Mouse (Mus musculus) forebrain, embryonic 14.5 days (tissue): ENCODE results near the gene Sec22b. TPM values are rescaled to one million over a fixed set of nuclear protein-coding genes. Genes with fewer than 3 reads are reported as not detected.

Experiments
- ATAC-seq: fragments of 200-750 bp; cut with Nextera tagmentation; 2 replicates; pipeline ENCODE4 v1.8.0; 2017; ENCODE audit warnings: mild to moderate bottlenecking, moderate library complexity
- DNase-seq: peaks from one replicate; pipeline ENCODE4 v3.0.0-alpha.2; 2015; ENCODE audit warnings: low spot score
- H3K27ac ChIP-seq: fragments of 300-500 bp; sonication (generic); 2 replicates; pipeline ENCODE4 v1.5.1; 2014; ENCODE audit warnings: low read depth, mild to moderate bottlenecking, control low read depth, low read length, moderate library complexity
- H3K27me3 ChIP-seq: fragments of 300-500 bp; sonication (generic); replicated peaks from 2 replicates; pipeline ENCODE4 v1.6.1; 2014; ENCODE audit warnings: low read length, control low read depth, mixed read lengths; ENCODE audit not compliant: control insufficient read depth, insufficient read depth
- H3K36me3 ChIP-seq: fragments of 300-500 bp; sonication (generic); 2 replicates; pipeline ENCODE4 v1.6.1; 2014; ENCODE audit warnings: low read length, control low read depth; ENCODE audit not compliant: control insufficient read depth, insufficient read depth
- H3K4me1 ChIP-seq: fragments of 300-500 bp; sonication (generic); 2 replicates; pipeline ENCODE4 v1.6.1; 2014; ENCODE audit warnings: antibody characterized with exemption, low read length, control low read depth; ENCODE audit not compliant: control insufficient read depth, insufficient read depth
- H3K4me2 ChIP-seq: fragments of 300-500 bp; sonication (generic); 2 replicates; pipeline ENCODE4 v1.6.1; 2014; ENCODE audit warnings: mild to moderate bottlenecking, control low read depth, low read length
- H3K4me3 ChIP-seq: fragments of 300-500 bp; sonication (generic); 2 replicates; pipeline ENCODE4 v1.5.1; 2014; ENCODE audit warnings: low read depth, low read length, control low read depth
- H3K9ac ChIP-seq: fragments of 300-500 bp; sonication (generic); 2 replicates; pipeline ENCODE4 v1.6.1; 2014; ENCODE audit warnings: mild to moderate bottlenecking, low read length, control low read depth, moderate library complexity
- H3K9me3 ChIP-seq: fragments of 300-500 bp; sonication (generic); replicated peaks from 2 replicates; pipeline ENCODE4 v1.6.1; 2016; ENCODE audit warnings: low read length, control low read depth, mixed read lengths; ENCODE audit not compliant: control insufficient read depth
- WGBS: fragments of 180-500 bp; shearing (Covaris S2); extraction: QIAGEN DNeasy Blood & Tissue Kit; methylation state at CpG from one replicate; pipeline ENCODE4 v1.1.7; 2014; 5-methylcytosine and 5-hydroxymethylcytosine counted together
- polyA plus RNA-seq: library from polyadenylated mRNA; unstranded; fragments of >200 nt; fragmentation: Nextera tagmentation; extraction: Ambion mirVana; gene quantifications from 2 replicates; pipeline ENCODE4 v1.2.1, GENCODE M21; 2014

Gene Sec22b
- polyA plus RNA-seq, 1 experiment from 2014 or later: 130 TPM

DNA sequence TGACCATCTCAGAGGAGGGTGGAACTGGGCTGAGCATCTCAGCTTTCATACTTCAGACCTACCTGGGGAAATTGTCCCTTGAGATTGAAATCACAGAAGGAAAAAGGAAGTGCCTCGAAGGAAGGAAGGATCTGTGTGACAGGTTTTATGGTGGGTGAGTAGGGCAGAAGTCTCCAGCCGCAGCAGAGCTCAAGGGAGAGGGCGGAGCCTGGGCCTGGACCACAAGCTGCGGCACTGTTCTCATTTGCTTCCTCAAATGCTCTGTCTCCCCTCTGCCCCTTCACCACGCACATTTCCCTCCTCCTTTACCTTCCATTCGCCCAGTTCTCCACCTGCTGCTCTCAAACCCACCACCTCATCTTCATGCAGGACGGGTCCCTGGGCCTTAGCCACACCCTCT, 70.1 kb downstream of the Sec22b start:
- Histone ChIP-seq H3K4me1 (no peaks in the 10 kb centered on the region), H3K27me3 (no peaks in the 10 kb centered on the region), H3K9me3 (no peaks in the 10 kb centered on the region), H3K4me2 (no peak overlapping the region), H3K36me3 (no peaks in the 10 kb centered on the region), H3K4me3 (no peak overlapping the region), H3K9ac (no peak overlapping the region), H3K27ac (no peak overlapping the region)
- no peak for ATAC-seq
- WGBS: 32% methylated on average over 7 of the region's 7 CpGs
- DNase-seq: no peak

DNA sequence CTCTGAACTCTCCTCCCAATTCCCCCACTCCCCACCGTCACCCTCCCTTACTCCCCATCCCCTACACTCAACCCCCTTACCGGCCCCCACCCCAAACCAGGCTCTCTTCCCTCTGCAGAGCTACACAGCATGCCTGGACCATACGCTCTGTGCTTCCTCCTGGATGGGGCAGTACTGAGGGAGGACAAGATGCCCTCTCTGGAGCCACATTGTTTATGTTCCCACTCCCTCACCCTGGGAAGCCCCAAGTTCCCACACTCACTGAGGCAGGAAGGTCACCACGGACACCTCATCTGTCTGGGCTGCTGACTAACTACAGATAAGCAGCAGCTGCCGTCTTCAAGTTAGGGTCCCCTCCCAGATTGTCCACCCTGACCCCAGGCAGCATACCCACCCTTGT, 71.2 kb downstream of the Sec22b start:
- no peak for ATAC-seq
- no peaks in the 10 kb centered on the region for H3K4me1 ChIP-seq
- H3K4me3 ChIP-seq: no peak overlapping the region
- H3K36me3 ChIP-seq: no peaks in the 10 kb centered on the region
- no peaks in the 10 kb centered on the region for H3K27me3 ChIP-seq
- no peak for DNase-seq
- 76% methylated on average over 5 of the region's 5 CpGs for WGBS
- no peak overlapping the region for H3K4me2 ChIP-seq
- no peak overlapping the region for H3K9ac ChIP-seq
- no peaks in the 10 kb centered on the region for H3K9me3 ChIP-seq
- H3K27ac ChIP-seq: no peak overlapping the region

DNA sequence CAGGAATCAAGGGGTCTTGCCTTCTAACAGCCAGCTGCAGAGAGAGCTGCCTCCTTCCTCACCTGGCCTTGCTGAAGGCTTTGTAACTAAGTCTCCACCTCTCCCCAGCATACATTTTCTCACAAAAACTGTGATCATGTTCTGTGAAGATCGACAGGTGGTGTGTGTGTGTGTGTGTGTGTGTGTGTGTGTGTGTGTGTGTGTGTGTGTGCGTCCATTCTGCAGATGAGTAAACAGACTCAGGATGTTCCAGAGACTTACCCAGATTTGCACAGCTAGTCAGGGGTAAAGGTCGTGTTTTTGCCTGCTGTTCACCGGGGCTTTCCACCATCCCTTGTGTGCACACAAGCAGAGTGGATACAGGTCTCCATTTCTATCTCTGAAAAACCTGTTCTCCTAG, 71.7 kb downstream of the Sec22b start:
- Histone ChIP-seq H3K36me3 (no peaks in the 10 kb centered on the region), H3K4me3 (no peak overlapping the region), H3K9ac (no peak overlapping the region), H3K9me3 (no peaks in the 10 kb centered on the region), H3K27ac (no peak overlapping the region), H3K4me2 (no peak overlapping the region), H3K27me3 (no peaks in the 10 kb centered on the region), H3K4me1 (no peaks in the 10 kb centered on the region)
- no peak for ATAC-seq
- WGBS: 76% methylated on average over 4 of the region's 4 CpGs
- DNase-seq: no peak

Other genes with a start within 250 kb of the Sec22b start
- gene Prkab2, start 243.0 kb upstream of the Sec22b start, polyA plus RNA-seq: 5.3 and 6.8 TPM in 2 replicates
- not detected in 2 replicates for gene Gm17651, start 226.5 kb upstream of the Sec22b start, polyA plus RNA-seq
- 50.6 and 62.8 TPM in 2 replicates for gene Pde4dip, start 12.5 kb upstream of the Sec22b start, polyA plus RNA-seq
- gene Notch2, start 112.3 kb downstream of the Sec22b start, polyA plus RNA-seq: 13.6 and 18.1 TPM in 2 replicates